Mouse (Mus musculus) thymus, postnatal 4 days (tissue): ENCODE data around the gene Ap2b1.

Experiments used
- DNase-seq: peaks from one replicate; pipeline ENCODE4 v3.0.0; 2021

Ap2b1 gene

DNA sequence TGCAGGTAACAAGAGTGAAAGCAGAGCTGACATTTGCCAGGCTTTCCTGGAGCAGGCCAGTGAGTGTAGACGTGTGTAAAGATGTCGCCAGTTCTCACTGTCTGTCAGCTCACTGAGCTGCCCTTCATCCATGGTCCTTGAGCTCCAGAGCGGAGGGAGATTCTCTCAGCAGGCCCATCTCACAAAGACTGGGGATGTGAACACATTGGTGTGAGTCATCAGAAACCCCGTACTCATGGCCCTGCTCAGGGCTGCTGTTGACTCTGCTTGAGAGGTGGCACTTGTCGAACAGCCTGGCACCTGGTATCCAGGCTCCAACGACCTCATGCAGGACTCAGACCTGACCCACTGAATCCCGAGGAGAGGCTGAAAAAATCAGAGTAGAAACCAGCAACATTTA lies 105.0 kb downstream of the Ap2b1 start:
- DNase-seq = no peak

DNA sequence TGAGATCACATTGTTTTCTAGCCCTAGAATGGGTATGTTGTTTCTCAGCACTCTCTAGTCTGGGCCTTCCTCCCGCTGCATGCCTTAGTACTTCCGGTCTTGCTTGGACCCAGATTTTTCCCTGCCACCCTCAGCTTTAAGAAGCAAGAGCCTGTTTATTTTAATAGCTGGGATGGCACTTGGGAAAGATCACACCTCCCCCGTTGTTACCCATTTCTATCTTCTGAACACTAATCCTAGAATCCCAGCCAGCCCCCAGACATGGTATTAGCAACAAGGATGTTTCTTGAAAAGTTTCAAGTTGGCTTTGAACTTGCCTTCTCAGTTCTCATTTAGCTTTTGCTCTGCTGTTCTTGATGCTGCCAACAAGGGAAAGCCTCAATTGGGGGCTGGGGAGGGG lies 107.6 kb downstream of the Ap2b1 start:
- no peak for DNase-seq

DNA sequence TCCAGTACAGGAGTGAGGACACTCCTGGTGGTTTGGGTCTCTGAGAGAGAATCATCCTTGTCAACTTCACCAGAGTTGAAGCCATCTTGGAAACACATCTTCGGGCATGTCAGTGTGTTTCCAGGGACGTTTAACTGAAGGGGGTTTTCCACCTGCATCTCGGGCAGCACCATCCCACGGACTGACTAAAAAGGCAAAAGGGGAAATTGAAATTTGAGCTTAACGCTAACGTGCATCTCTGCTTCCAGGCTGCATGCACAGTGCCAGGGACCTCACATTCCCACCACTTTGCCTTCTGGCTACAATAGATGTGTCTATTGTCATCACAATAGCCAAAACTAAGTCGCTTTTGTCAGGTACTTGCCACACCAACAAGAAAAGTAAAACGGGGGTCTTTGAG lies 109.4 kb downstream of the Ap2b1 start:
- no peak for DNase-seq

DNA sequence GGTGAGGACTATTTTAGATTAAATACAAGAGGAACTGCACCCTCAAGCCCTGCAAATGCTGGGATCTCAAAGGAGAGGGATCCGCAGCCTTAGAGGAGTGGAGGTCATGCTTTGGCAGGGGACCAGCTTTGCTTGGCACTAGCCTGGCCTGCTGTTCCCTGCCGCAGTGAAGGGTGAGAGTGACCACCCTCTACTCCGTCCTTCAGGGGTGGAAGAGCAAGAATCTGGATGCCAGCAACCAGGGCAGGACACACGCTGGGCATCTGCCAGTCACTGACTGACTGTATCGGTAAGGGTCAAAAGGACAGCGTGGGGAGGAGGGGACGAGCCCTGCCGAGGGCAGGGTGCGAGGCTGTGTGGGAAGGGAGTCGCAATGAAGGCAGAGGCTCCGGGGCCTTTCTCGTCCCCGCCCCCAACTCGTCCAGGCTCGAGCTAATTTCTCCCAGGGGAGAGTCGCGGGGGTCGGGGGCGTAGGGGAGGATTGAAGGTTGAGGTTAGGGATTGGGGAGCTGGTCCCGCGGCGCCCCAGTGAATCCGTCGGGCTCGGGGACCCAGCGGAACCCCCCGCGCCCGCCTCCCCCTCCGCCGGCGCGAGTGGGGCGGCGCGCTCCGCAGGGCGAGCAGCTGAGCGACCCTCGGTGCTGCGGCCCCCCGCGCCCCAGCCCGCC lies 110.4 kb downstream of the Ap2b1 start, which contains the start of gene Rasl10b:
Gene Rasl10b, plus strand, starts transcription at position 51 of the 668 bp plus-strand sequence.
- DNase-seq = peak; percentile 33

DNA sequence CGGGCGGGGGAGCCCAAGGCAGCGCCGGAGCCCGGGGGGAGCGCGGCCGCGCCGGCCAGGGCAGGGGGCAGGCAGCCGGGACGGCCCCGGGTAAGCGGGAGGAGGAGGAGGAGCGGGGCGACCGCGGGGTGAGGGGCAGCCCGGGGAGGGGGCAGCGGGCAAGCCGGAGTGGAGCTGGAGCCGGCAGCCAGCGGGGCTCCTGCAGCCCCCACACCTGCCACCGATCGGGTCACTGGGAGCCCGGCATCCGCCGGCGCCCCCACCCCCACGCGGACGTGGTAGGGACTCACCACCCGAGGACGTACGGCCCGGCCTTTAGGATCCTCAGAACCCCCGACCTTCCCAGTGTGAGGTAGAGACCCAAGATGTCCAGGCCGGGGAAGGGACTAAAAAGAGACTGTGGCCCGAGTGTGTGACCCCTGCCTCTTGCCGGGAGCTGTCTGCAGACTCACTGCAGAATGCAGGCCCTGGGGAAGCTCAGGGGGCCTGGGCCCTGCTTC lies 111.0 kb downstream of the Ap2b1 start:
- peak; percentile 25 for DNase-seq

DNA sequence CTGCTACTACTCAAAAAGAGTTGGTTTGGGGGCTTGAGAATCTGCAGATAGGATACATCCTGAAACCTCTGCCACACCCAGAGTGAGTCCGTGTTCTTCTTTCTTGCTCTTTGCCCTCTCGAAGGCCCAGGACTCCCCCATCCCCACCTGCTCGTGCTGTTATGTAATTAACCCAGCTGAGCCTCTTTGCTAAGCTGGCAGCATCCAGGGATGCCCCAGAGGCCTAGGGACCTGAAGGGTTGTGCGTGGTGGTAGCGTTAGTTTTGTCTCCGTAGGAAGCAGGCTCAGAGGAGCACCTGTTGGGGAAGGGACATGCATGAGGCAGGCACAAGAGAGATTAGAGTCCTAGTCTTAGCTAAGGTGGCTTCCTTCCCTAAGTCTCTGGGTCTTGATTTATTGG lies 111.7 kb downstream of the Ap2b1 start:
- no peak for DNase-seq

DNA sequence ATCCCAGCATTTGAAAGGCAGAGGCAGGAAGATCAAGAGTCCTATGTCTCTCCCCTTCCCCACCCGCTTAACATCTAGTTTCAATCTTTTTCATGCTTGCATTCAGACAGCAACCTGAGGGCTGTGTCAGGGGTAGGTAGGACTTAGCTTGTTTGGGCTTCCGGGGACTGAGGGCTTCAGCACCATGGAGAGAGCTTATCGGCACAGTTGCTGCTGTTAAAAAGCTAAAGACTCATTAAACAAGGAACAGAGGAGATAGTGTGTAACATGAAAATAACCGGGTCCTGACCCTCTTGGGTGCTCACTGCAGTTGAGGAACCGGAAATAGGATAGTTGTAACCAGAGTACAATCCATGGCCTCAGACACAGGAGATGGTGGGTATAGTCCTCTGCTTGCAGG lies 118.3 kb downstream of the Ap2b1 start:
- peak; percentile 82 for DNase-seq

DNA sequence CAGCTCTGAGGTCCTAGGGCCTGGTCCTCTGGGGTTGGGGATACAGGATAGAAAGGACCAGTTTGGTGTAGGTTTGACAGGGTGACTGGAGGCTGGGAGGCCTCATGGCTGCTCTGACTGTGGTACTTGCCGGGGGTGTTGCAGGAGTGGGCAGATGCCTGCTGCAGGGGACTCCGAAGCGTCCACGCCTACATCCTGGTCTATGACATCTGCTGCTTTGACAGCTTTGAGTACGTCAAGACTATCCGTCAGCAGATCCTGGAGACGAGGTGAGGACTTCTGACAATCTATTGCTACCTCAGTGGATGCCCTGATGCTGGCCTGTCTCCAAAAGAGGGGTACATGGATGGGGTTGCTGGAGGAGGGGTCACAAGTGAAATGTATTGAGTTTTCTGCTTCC lies 118.9 kb downstream of the Ap2b1 start:
- DNase-seq = no peak

DNA sequence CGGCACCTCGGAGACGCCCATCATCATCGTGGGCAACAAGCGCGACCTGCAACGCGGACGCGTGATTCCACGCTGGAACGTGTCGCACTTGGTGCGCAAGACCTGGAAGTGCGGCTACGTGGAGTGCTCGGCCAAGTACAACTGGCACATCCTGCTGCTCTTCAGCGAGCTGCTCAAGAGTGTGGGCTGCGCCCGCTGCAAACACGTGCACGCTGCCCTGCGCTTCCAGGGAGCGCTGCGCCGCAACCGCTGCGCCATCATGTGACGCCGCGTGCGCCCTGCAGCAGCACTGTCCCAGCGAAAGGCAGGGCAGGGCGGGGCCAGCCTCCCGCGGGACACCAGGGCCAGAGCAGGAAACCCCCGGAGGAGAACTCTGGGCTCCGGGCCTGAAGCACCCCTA lies 119.7 kb downstream of the Ap2b1 start:
- peak; percentile 26 for DNase-seq

DNA sequence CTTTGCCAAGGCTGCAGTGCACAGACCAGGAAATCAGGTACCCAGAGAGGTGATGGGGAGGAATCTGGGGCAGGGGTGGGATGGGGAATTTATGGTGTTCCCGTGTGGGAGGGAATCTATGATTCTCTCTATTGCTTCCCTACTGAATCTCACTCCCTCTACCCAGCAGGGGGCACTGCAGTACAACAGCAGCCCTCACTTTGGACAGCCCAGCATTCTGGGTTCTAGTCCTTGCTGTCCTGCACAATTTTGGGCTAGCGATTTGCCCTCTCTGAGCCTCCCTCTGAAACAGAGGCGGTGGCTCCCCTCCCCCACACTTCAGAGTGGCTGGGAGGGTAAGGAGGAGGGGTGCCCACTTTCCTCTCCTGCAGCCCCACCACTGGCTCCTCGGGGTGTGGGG lies 121.5 kb downstream of the Ap2b1 start:
- DNase-seq = peak; percentile 47

DNA sequence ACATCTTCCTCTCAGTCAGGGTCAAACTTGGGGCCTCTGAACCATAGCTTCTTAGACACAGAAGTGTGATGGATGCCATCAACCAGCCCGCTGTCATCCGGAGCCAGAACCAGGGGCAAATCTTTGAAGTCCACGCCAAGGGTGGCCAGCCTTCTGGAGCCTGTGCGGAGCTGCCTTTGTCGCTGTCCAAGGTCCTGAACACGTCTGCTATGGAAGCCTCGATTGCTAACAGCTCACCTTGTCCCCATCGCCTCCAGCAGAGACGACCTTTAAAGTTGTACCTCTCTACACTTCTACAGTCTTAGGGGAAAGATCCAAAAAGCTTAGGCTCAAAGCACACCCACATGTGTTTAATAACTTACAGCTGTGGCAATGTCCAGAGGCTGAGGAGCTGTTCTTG lies 122.5 kb downstream of the Ap2b1 start:
- peak; percentile 90 for DNase-seq

DNA sequence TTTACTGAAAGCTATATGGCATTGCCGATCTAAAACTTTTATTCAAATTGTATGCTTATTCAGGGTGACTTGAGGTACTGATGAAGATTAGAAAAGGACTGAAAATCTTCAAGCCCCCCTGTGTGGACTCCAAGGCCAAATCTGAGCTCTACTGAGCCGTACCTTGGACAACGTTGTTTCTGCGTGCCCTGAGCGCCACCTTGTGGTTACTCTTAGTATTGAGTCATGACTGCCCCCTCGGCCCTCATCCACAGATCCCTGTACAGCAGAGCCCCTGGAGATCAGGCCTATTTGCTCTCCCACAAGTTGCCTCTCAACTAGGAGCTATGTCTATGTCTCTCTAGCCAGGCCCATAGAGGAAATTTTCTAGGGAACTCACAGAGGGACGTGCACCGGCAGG lies 125.9 kb downstream of the Ap2b1 start:
- peak; percentile 81 for DNase-seq

DNA sequence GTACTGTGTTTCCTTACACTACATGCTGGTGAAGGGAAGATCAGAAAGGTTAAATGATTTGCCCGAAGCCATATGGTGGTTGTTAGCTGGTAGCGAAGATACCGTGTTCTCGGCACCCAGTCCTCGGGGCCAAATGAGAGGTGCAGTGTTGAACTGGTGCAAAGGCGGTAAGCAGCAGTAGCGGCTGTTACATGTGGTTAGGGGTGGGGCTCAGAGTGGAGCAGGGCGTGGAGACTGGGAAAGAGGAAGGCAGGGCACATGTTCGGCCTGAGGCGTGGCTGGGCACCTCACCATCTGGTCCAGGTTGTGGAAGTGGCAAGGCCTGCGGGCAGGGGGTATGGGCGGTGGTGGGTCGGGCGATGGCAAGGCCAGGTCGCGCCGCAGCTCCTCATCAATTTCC lies 128.1 kb downstream of the Ap2b1 start:
- DNase-seq = peak; percentile 36

DNA sequence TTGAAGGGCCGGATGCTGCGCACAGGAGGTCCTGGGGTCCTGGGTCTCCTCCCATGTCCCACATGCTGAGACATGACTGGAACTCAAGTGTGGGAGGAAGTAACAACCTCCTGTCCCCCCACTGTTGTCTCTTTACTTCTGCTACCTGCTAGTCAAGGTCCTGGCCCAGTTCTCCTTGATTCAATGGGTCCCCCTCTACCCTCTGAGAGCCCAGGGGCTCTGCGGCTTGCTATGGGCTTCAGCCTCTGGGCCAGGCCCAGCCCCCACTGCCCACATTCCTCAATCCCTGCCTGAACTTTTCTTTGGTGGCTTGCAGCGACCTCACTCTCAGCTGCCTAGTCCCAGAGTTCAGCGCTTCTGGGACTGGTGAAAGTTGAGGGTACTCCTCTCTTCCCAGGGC lies 130.5 kb downstream of the Ap2b1 start, which contains the start of gene Gas2l2:
Gene Gas2l2, minus strand, starts transcription at position 101 of the 400 bp plus-strand sequence.
- DNase-seq = no peak

DNA sequence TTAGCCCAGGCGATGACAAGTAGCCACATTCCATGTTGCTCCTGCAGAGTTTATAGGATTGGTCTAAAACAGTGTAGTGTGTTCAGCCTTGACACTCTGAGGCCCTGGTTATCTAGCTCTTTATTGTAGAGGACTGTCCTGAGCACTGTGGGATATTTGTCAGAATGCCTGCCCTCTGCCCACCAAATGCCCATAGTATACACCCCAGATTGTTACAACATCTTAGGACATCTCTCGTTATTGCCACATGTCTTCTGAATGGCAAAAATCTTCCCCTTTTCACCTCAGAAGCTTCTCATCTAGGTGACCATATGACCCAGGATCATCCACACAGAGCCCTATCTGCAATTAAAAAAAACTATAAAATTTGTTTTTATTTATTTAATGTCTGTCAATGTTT lies 133.7 kb downstream of the Ap2b1 start:
- DNase-seq = no peak

DNA sequence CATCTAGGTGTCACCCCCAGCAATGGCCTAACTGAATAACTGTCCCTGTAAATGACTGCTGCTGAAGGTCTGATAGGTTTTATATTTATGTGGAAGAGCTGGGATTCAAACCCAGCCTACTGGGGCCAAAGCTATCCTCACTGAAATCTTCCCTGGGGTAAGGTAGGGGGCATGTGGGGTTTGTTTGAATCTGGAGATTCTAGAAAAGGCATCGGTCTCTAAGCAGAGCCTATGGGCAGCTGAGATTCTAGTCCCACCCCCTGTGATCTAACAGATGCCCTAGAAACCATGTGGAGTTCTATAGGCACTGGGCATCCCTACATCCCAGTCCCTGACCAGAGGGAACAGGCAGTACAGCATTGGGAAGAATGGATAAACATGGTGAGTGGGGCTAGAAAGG lies 138.6 kb downstream of the Ap2b1 start, which contains the start of gene 1700020L24Rik:
Gene 1700020L24Rik, plus strand, starts transcription at position 301 of the 400 bp plus-strand sequence.
- DNase-seq = no peak

DNA sequence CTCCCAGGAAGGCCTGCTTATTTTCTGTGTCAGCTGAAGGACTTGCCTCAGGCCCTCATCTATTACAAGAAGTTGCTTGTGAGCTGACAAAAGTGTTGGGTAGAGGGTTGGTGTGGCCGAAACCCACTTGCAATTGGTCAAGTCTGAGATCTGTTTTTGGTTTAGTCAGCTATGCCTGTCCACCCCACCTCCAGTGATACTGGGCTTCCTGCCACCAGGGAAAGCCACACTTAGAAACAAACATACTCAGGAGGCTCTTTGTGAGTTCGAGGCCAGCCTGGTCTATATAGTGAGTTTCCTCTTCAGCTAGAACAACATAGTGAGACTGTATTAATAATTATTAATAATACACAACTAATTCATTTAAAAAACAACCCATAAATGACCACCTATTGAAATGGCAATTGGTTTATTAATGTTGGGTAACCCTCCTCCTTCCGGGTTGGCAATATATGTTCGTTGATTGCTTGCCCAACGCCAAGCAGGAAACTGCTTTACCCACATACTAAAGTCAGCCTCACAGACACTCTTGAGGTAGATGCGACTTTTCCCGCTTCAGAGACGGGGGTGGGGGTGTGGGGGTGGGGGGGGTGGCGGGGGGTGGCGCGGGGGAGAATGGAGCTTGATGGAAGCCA lies 140.7 kb downstream of the Ap2b1 start:
- DNase-seq = no peak

DNA sequence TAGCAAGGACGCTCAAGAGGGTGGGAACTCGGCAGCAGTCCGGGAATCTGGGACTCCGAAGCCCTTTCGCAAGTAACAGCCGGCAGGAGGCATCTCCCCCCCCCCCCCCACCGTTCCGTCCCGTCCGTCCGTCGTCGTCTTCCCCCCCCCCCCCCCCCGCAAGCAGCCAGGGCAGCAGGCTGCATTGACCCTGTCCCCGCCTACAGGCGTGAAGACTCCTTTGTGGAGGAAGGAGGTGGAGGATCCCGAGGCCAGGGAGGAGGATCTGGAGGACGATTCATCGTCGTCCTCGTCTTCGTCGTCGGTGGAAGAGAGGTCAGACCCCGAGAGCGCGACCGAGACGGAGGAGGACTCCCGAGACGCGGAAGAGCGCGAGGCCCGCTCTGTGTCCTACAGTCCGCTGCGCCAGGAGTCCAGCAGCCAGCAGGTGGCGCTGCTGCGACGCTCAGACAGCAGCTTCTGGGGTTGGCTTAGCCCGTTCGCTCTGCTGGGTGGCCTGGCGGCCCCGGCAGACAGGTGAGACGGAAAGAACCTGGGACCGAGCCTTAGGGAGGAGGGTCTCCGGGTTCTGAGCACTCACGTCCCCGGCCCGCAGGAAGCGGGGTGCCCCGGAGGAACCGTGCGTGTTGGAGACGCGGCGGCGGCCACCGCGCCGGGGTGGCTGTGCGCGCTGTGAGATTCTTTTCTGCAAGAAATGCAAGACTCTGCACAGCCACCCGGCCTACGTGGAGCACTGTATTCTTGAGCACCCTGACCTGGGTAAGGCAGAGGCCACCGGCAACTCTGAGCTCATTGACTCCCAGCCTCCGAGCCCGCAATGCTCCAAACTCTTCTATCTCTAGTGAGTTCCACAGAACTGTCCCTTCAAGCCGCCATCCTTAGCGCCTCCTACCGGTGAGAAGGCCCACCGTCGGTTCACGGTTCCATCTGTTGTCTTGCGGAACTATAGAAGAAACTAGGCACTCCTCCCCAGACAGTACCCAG lies 141.5 kb downstream of the Ap2b1 start:
- peak; percentile 92 for DNase-seq

DNA sequence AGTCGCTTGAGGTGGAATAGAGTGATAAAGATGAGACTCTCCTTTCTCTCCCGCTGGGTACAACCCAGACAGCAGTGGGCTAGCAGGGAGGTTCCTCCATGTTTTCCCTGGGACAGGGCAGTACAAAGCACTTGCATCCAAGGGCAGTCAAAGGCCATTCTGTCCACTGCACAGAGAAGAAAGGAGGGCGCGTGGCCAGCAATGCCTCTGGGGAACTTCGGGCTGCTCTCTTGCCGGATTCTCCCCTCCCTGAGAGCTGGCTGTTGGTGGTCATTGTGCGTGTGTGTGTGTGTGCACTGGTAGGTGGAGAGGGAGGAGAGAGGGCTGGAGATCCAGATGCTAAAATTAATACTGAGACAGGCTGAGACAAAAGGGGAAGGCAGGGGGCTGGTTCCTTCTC lies 142.4 kb downstream of the Ap2b1 start:
- DNase-seq = no peak

DNA sequence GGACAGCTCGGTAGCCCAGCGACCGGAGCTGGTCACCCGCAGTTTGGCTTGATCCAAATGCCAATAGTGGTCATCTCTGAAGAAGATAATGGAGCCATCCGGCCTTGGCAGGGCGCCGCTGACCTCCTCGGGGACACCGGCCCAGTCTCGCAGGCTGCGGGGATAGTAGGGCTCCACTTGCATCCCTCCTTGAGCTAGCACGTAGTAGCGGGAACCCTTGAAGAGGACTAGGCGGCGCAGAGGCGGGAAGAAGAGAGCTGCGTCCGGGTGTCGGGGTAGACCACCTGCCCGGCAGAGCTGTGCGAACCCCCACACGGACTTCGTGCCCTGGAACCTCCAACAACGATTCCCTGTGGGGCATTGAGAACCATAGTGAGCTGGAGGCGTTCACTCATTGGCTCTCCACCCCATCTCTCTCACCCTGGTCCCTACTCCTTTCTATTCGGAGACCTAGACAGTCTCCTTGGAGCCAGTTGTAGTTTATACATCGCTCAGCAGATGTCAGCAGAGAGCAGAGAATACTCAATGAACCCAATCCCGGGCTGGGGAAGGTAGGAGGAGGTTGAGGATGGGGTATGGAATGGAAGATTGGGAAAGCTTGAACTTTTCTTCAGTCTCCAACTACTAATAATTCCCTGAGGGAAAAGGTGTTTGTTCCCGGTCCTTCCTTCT lies 143.9 kb downstream of the Ap2b1 start:
- peak; percentile 74 for DNase-seq

DNA sequence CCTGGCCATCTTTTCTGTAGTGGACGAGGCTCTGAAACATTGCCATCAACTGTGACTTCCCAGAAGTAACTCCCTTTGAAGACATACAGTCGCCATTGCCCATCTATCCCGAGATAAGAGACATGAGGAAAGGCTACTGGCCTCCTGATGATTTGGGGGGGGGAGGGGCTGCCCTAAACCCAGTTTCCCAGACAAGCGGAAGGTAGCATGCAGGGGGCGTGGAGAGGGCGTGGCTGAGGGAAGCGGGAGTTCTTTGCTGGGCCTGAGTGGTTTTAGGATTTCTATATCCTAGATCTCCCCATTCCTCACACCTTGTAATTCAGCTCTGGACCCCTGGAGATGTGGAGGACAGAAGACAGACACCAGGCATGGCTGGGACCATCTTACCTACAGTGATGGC lies 145.0 kb downstream of the Ap2b1 start:
- DNase-seq = no peak

DNA sequence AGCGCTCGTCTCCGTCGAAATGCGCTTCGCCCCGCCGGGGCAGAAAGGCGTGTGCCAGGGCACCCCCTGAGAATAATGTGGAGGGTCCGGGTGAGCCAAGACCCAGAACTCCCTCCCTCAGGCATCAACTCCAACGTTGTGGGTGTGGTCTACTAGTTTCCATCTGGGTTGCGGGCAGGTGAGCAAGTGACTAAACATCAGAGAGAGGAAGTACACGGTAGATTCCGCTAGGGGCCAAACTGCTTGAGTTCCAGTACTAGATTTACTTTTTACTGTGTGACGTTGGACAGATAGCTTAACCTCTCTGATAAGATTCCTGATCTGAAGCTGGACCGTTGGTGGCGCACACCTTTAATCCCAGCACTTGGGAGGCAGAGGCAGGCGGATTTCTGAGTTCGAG lies 146.2 kb downstream of the Ap2b1 start:
- no peak for DNase-seq

DNA sequence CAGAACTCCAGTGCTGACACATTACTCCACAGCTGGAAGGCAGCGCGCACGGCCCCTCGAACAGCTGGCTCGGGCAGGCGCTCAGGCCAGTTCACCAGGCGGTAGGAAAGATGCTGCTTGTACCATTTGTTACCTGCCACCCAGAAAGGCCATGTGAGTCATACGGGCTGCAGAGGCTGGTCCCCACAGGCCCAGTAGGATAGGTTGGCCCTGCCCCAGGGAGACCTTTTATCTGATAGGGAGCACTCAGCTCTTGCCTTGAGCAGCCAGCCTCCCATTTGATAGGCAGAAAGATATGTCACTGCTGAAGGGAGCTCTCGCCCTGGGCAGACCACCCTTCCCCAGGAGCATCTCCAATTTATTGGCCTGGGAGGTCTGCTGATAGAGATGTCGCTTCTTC lies 148.8 kb downstream of the Ap2b1 start:
- DNase-seq = no peak
